Mouse (Mus musculus): Measurements from ENCODE around the gene Cdkl1. TPM values are rescaled to one million over a fixed set of nuclear protein-coding genes. Genes with fewer than 3 reads are reported as not detected.

The Cdkl1 gene
- polyA plus RNA-seq, 1 experiment from 2014 or later, result 0.71 TPM

GRCm38 (mm10) chr12:69724018-69724710 lies 66.9 kb downstream of the Cdkl1 start:
- Histone ChIP-seq H3K4me3 (peak overlapping the region; percentile 86), H3K27ac (peak overlapping the region; percentile 89), H3K4me1 (replicated peaks) (peaks cover 25% of the 10 kb centered on the region), H3K27me3 (ENCODE audit: insufficient read depth, poor library complexity, severe bottlenecking) (no peaks in the 10 kb centered on the region), H3K9me3 (peaks cover 16% of the 10 kb centered on the region), H3K36me3 (peaks cover 30% of the 10 kb centered on the region)
- no peak for DNase-seq (ENCODE audit: low spot score)
- 4% methylated on average over 24 of the region's 24 CpGs for WGBS

GRCm38 (mm10) chr12:69723376-69723775 lies 67.7 kb downstream of the Cdkl1 start:
- no peak overlapping the region for H3K27ac ChIP-seq
- WGBS, result 70% methylated on average over 2 of the region's 2 CpGs
- peaks cover 22% of the 10 kb centered on the region for H3K9me3 ChIP-seq
- H3K27me3 ChIP-seq (ENCODE audit: insufficient read depth, poor library complexity, severe bottlenecking), result no peaks in the 10 kb centered on the region
- peaks cover 38% of the 10 kb centered on the region for H3K36me3 ChIP-seq
- peak overlapping the region; percentile 86 for H3K4me3 ChIP-seq
- H3K4me1 ChIP-seq (replicated peaks), result peaks cover 25% of the 10 kb centered on the region
- DNase-seq (ENCODE audit: low spot score), result no peak

DNA sequence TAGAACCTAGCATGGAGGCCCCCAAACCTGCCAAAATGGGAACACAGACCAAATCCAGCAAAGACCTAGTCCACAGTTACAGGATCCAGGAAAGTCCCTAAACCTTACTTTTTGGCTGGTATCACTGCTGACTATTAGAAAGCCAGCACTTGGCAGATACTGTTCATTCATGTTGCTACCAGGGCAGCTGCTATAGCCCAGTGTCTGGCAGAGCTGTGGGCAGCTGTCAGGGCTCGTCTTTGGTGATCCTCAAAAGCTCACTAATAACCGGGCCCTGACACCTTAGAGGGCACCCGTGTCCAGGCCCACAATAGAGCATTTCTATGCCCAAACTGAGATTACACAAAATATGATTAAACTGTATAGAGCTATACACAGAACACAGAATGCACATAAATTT lies 68.2 kb downstream of the Cdkl1 start:
- no peak overlapping the region for H3K4me3 ChIP-seq
- DNase-seq (ENCODE audit: low spot score), result no peak
- no peaks in the 10 kb centered on the region for H3K27me3 ChIP-seq (ENCODE audit: insufficient read depth, poor library complexity, severe bottlenecking)
- peaks cover 25% of the 10 kb centered on the region for H3K4me1 ChIP-seq (replicated peaks)
- peaks cover 43% of the 10 kb centered on the region for H3K36me3 ChIP-seq
- no peak overlapping the region for H3K27ac ChIP-seq
- 87% methylated on average over 3 of the region's 3 CpGs for WGBS
- H3K9me3 ChIP-seq, result peaks cover 27% of the 10 kb centered on the region

DNA sequence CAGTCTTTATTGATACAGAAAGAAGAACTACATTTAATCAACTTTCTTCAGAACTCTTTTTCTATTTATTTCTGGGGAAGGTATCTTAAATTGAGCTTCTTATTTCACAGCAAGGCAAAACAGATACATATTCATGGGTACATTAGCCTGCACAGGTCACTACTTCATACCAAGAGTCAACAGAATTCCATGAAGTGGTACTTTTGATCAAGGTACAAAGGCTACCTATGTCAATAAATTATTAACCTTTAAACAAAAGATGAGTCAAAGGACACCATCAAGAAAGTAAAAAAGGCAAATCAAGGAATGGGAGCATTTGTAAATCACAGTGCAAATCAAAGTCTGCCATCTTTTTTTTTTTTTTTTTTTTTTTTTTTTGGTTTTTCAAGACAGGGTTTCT lies 77.4 kb downstream of the Cdkl1 start:
- H3K9me3 ChIP-seq, result peaks cover 10% of the 10 kb centered on the region; the same call in 1 of the 2 replicates
- no peaks in the 10 kb centered on the region for H3K27me3 ChIP-seq (ENCODE audit: insufficient read depth, poor library complexity, severe bottlenecking)
- H3K36me3 ChIP-seq, result peaks cover 56% of the 10 kb centered on the region
- no peak overlapping the region for H3K4me3 ChIP-seq
- no peak for DNase-seq (ENCODE audit: low spot score)
- H3K4me1 ChIP-seq (replicated peaks), result no peaks in the 10 kb centered on the region
- H3K27ac ChIP-seq, result no peak overlapping the region

DNA sequence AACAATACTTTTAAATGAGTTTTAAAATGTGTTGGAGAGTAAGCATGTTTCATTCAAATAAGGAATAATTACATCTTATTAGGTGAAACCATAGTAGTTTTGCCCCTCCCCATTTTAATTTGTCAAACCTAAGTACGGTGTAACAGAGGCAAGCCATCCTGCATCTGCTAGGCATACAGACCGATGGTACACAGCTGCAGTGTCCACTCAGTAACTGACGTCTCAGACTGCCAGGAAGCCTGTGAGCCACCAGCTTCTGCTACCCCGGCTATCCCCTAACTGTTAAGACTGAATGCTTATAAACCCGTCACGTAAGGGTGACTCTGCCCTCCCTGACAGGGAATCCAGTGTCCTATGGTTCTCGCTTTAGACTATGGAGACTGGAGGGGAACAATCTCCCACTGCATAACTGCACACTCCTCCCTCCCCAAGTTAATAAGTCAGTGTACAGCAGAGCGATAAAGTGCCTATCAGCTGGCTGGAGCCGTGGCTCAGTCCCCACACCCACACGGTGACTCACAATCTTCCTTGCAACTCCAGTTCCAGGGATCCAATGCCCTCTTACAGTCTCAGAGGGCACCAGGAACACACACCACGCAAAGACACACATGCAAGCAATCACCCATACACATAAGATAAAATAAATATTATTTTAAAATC lies 86.1 kb downstream of the Cdkl1 start:
- H3K36me3 ChIP-seq, result peaks cover 25% of the 10 kb centered on the region
- no peaks in the 10 kb centered on the region for H3K9me3 ChIP-seq
- H3K27me3 ChIP-seq (ENCODE audit: insufficient read depth, poor library complexity, severe bottlenecking), result no peaks in the 10 kb centered on the region
- WGBS, result 93% methylated on average over 11 of the region's 11 CpGs
- H3K4me1 ChIP-seq (replicated peaks), result no peaks in the 10 kb centered on the region
- no peak overlapping the region for H3K4me3 ChIP-seq
- H3K27ac ChIP-seq, result no peak overlapping the region
- DNase-seq (ENCODE audit: low spot score), result no peak

DNA sequence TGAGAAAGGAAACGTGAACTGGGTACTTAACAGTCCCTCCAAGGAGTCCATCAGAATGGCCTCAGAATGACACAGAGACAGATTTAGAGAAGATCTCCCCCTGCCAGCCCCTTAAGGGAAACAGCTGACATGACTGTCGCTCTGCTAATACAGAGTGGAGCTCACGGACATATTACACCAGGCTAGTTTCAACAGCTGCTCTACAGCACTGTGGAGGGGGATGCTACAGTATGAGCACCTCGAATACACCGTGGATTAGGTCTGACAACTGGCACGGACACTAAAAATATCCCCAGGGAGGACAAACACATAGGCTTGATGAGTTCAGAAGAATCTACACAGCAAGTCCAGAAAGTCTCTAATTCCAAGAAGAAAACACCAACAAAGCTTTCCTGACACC lies 92.7 kb downstream of the Cdkl1 start:
- 88% methylated on average over 6 of the region's 6 CpGs for WGBS
- no peak overlapping the region for H3K27ac ChIP-seq

More for the DNA sequence above, 92.7 kb downstream of the Cdkl1 start:
- peaks cover 27% of the 10 kb centered on the region for H3K36me3 ChIP-seq
- no peaks in the 10 kb centered on the region for H3K9me3 ChIP-seq
- no peaks in the 10 kb centered on the region for H3K27me3 ChIP-seq (ENCODE audit: insufficient read depth, poor library complexity, severe bottlenecking)
- H3K4me1 ChIP-seq (replicated peaks), result no peaks in the 10 kb centered on the region
- H3K4me3 ChIP-seq, result no peak overlapping the region
- no peak for DNase-seq (ENCODE audit: low spot score)

MicroRNAs within 50 kb of the gene (microRNA counts, 519-probe panel; counts per million panel counts)
- microRNA mmu-miR-681, result 1,255 counts per million, percentile 77 among the panel's probes with 10 or more counts

Other genes with a start within 250 kb of the Cdkl1 start
- gene Vcpkmt, start 208.2 kb downstream of the Cdkl1 start, polyA plus RNA-seq (2016; fragmentation: Nextera tagmentation; extraction: Ambion mirVana), result 21.3 and 24.9 TPM in 2 replicates
- gene Sos2, start 109.4 kb downstream of the Cdkl1 start, polyA plus RNA-seq (2016; fragmentation: Nextera tagmentation; extraction: Ambion mirVana), result 8.5 and 10.1 TPM in 2 replicates
- gene L2hgdh, start 66.4 kb downstream of the Cdkl1 start, polyA plus RNA-seq (2016; fragmentation: Nextera tagmentation; extraction: Ambion mirVana), result 12.8 and 17.2 TPM in 2 replicates
- gene Atp5s, start 66.3 kb downstream of the Cdkl1 start, polyA plus RNA-seq (2016; fragmentation: Nextera tagmentation; extraction: Ambion mirVana), result 20.3 and 21.2 TPM in 2 replicates
- gene Atl1, start 101.3 kb upstream of the Cdkl1 start, polyA plus RNA-seq (2016; fragmentation: Nextera tagmentation; extraction: Ambion mirVana), result 22.5 and 45.8 TPM in 2 replicates
- 23.2 and 25.2 TPM in 2 replicates for gene Map4k5, start 101.9 kb upstream of the Cdkl1 start, polyA plus RNA-seq (2016; fragmentation: Nextera tagmentation; extraction: Ambion mirVana)
- 5.2 and 5.4 TPM in 2 replicates for gene Sav1, start 195.7 kb upstream of the Cdkl1 start, polyA plus RNA-seq (2016; fragmentation: Nextera tagmentation; extraction: Ambion mirVana)